Mouse (Mus musculus) small intestine, adult 2 months (tissue): Measurements from ENCODE around the gene Gm6309. TPM values are rescaled to one million over a fixed set of nuclear protein-coding genes. Genes with fewer than 3 reads are reported as not detected.
A peak's percentile ranks its signal among the peaks of the same experiment; 100 is the strongest.

Experiments
- H3K27ac ChIP-seq: fragments of 200-500 bp; 2 replicates; pipeline ENCODE4 v1.5.1; 2012; ENCODE audit warnings: low read depth, low read length, control low read depth, inconsistent platforms; ENCODE audit not compliant: insufficient read depth
- H3K27me3 ChIP-seq: fragments of 200-500 bp; 2 replicates; pipeline ENCODE4 v1.6.1; 2012; ENCODE audit warnings: mild to moderate bottlenecking, moderate library complexity, low read length, inconsistent platforms; ENCODE audit not compliant: control insufficient read depth, insufficient read depth
- H3K36me3 ChIP-seq: fragments of 200-500 bp; 2 replicates; pipeline ENCODE4 v1.6.1; 2012; ENCODE audit warnings: mild to moderate bottlenecking, low read length, control low read depth, inconsistent platforms; ENCODE audit not compliant: control insufficient read depth, insufficient read depth
- H3K4me1 ChIP-seq: fragments of 200-500 bp; 2 replicates; pipeline ENCODE4 v1.6.1; 2012; ENCODE audit warnings: low read length, inconsistent platforms, mixed read lengths; ENCODE audit not compliant: control insufficient read depth, insufficient read depth, insufficient read length
- H3K4me3 ChIP-seq: fragments of 200-500 bp; 2 replicates; pipeline ENCODE4 v1.5.1; 2012; ENCODE audit warnings: low read depth, mild to moderate bottlenecking, control low read depth, inconsistent platforms, low read length, moderate library complexity
- CTCF ChIP-seq: fragments of 200-500 bp; IDR thresholded peaks from 2 replicates; pipeline ENCODE4 v1.5.1; 2012; ENCODE audit warnings: low read depth, mild to moderate bottlenecking, control low read depth, inconsistent platforms, low read length, moderate library complexity, mixed read lengths; ENCODE audit not compliant: insufficient replicate concordance, insufficient read length; ENCODE audit errors: extremely low read depth
- POLR2A ChIP-seq: fragments of 200-500 bp; IDR thresholded peaks from 2 replicates; pipeline ENCODE4 v1.6.1; 2012; ENCODE audit warnings: low read depth, mild to moderate bottlenecking, control low read depth, inconsistent platforms, low read length, moderate library complexity
- WGBS: fragments of 180-500 bp; shearing (Covaris S2); methylation state at CpG from one replicate; pipeline ENCODE4 v1.1.7; 2018; 5-methylcytosine and 5-hydroxymethylcytosine counted together
- polyA plus RNA-seq: library from polyadenylated mRNA; depleted of rRNA; stranded (reverse); fragments of >200 nt; gene quantifications from 2 replicates; pipeline ENCODE4 v1.2.3, GENCODE M21; 2012; rRNA removed

Gm6309 gene
- polyA plus RNA-seq, 1 experiment, result not detected

GRCm38 (mm10) chr5:146150454-146150853 lies 20.1 kb downstream of the Gm6309 start:
- Histone ChIP-seq H3K36me3 (no peaks in the 10 kb centered on the region), H3K27ac (no peak overlapping the region), H3K4me1 (no peaks in the 10 kb centered on the region), H3K4me3 (no peak overlapping the region), H3K27me3 (no peaks in the 10 kb centered on the region)
- TF ChIP-seq POLR2A (no peak), CTCF (no peak)
- 82% methylated on average over 3 of the region's 3 CpGs for WGBS

- WGBS, result 58% methylated on average over 2 of the region's 2 CpGs
- Histone ChIP-seq H3K27me3 (no peaks in the 10 kb centered on the region), H3K36me3 (no peaks in the 10 kb centered on the region), H3K4me1 (no peaks in the 10 kb centered on the region), H3K4me3 (no peak overlapping the region), H3K27ac (no peak overlapping the region)
- TF ChIP-seq CTCF, result peak; percentile 15; the same call in 1 of the 2 replicates
- no peak for TF ChIP-seq POLR2A
These were observed 22.6 kb downstream of the Gm6309 start for GRCm38 (mm10) chr5:146147903-146148302.

Other genes starting within 250 kb of the Gm6309 start
- gene Cyp3a25, start 161.1 kb downstream of the Gm6309 start, polyA plus RNA-seq, result 5.2 and 8.3 TPM in 2 replicates
- 0.06 and 0.08 TPM in 2 replicates for gene Cyp3a59, start 91.5 kb downstream of the Gm6309 start, polyA plus RNA-seq
- gene Gm5565, start 10.2 kb downstream of the Gm6309 start, polyA plus RNA-seq, result not detected in 2 replicates
- 0.14 and 0.33 TPM in 2 replicates for gene 1700001J03Rik, start 14.6 kb upstream of the Gm6309 start, polyA plus RNA-seq
- 6.1 and 12.9 TPM in 2 replicates for gene Rnf6, start 50.8 kb upstream of the Gm6309 start, polyA plus RNA-seq
- gene Cdk8, start 60.5 kb upstream of the Gm6309 start, polyA plus RNA-seq, result 19.8 and 31.7 TPM in 2 replicates
- gene Wasf3, start 214.3 kb upstream of the Gm6309 start, polyA plus RNA-seq, result 0.86 and 1.1 TPM in 2 replicates